Mouse (Mus musculus) cerebellum, postnatal 14 days (tissue): ENCODE measurements around the gene Cwh43.
"Not testable (repeated sequence)": the region's sequence is repeated elsewhere in the genome, so short reads cannot be mapped to it uniquely, and the experiment has no call there.

Source experiments
- DNase-seq, 2 experiments: peaks; one replicate each; pipeline ENCODE4 v3.0.0; 2021; ENCODE audit warnings: mixed read lengths in 2 of 2

Gene Cwh43

GRCm38 (mm10) chr5:73480700-73481099 is 74.8 kb downstream of the Cwh43 start, which contains the start of gene Dcun1d4:
TSS of gene Dcun1d4 (plus strand) at chr5:73481000.
- DNase-seq, result no peak

- no peak for DNase-seq
Observed at GRCm38 (mm10) chr5:73481401-73481800, 75.5 kb downstream of the Cwh43 start.

- DNase-seq, result not testable (repeated sequence)
Observed at GRCm38 (mm10) chr5:73482381-73482780, 76.5 kb downstream of the Cwh43 start.

GRCm38 (mm10) chr5:73484016-73484615 is 78.2 kb downstream of the Cwh43 start:
- DNase-seq, result no peak

- no peak for DNase-seq
Observed at GRCm38 (mm10) chr5:73486451-73486850, 80.6 kb downstream of the Cwh43 start.

- DNase-seq, result peak; percentile 28 to 46
Observed at GRCm38 (mm10) chr5:73489915-73490314, 84.0 kb downstream of the Cwh43 start.

GRCm38 (mm10) chr5:73490596-73491073 is 84.8 kb downstream of the Cwh43 start:
- peak; percentile 99 to 100 for DNase-seq

GRCm38 (mm10) chr5:73491074-73491836 is 85.4 kb downstream of the Cwh43 start:
- DNase-seq, result peak in 1 of 2 experiments; percentile 76

GRCm38 (mm10) chr5:73491837-73492720 is 86.2 kb downstream of the Cwh43 start:
- DNase-seq, result peak; percentile 90

- no peak for DNase-seq
Observed at GRCm38 (mm10) chr5:73497401-73497800, 91.5 kb downstream of the Cwh43 start.

GRCm38 (mm10) chr5:73498559-73498958 is 92.7 kb downstream of the Cwh43 start:
- DNase-seq, result no peak

- DNase-seq, result peak in 1 of 2 experiments; percentile 29
Observed at GRCm38 (mm10) chr5:73500867-73501440, 95.1 kb downstream of the Cwh43 start.

GRCm38 (mm10) chr5:73502422-73502821 is 96.5 kb downstream of the Cwh43 start:
- DNase-seq, result no peak
